Mouse (Mus musculus) layer of hippocampus, adult 11-12 months (tissue): ENCODE results near the gene Plxna2.

Experiments used
- DNase-seq: peaks from one replicate; pipeline ENCODE4 v3.0.0; 2022; ENCODE audit warnings: low spot score

Plxna2 gene

GRCm38 (mm10) chr1:194660426-194661119, 42.6 kb downstream of the Plxna2 start:
- no peak for DNase-seq

GRCm38 (mm10) chr1:194663021-194663420, 45.0 kb downstream of the Plxna2 start:
- DNase-seq: no peak

- no peak for DNase-seq
Measured at GRCm38 (mm10) chr1:194665715-194666114, 47.7 kb downstream of the Plxna2 start.

- DNase-seq: no peak
Measured at GRCm38 (mm10) chr1:194671783-194672524, 53.9 kb downstream of the Plxna2 start.

- DNase-seq: no peak
Measured at GRCm38 (mm10) chr1:194672525-194672894, 54.5 kb downstream of the Plxna2 start.

GRCm38 (mm10) chr1:194673229-194673628, 55.2 kb downstream of the Plxna2 start:
- no peak for DNase-seq

- DNase-seq: peak; percentile 25
Measured at GRCm38 (mm10) chr1:194675106-194675890, 57.3 kb downstream of the Plxna2 start.

- no peak for DNase-seq
Measured at GRCm38 (mm10) chr1:194675891-194676200, 57.8 kb downstream of the Plxna2 start.

GRCm38 (mm10) chr1:194677878-194678277, 59.9 kb downstream of the Plxna2 start:
- DNase-seq: no peak

- no peak for DNase-seq
Measured at GRCm38 (mm10) chr1:194679147-194679546, 61.1 kb downstream of the Plxna2 start.

GRCm38 (mm10) chr1:194680136-194680535, 62.1 kb downstream of the Plxna2 start:
- no peak for DNase-seq

GRCm38 (mm10) chr1:194682021-194682420, 64.0 kb downstream of the Plxna2 start:
- DNase-seq: peak; percentile 87

- no peak for DNase-seq
Measured at GRCm38 (mm10) chr1:194683132-194683531, 65.1 kb downstream of the Plxna2 start.

- DNase-seq: no peak
Measured at GRCm38 (mm10) chr1:194685896-194686295, 67.9 kb downstream of the Plxna2 start.

GRCm38 (mm10) chr1:194687746-194688145, 69.7 kb downstream of the Plxna2 start:
- no peak for DNase-seq

- DNase-seq: no peak
Measured at GRCm38 (mm10) chr1:194688161-194688560, 70.1 kb downstream of the Plxna2 start.

GRCm38 (mm10) chr1:194693063-194693462, 75.0 kb downstream of the Plxna2 start:
- no peak for DNase-seq

- DNase-seq: no peak
Measured at GRCm38 (mm10) chr1:194693488-194693887, 75.5 kb downstream of the Plxna2 start.

GRCm38 (mm10) chr1:194694805-194695204, 76.8 kb downstream of the Plxna2 start:
- DNase-seq: no peak

- DNase-seq: no peak
Measured at GRCm38 (mm10) chr1:194697439-194697838, 79.4 kb downstream of the Plxna2 start.

- no peak for DNase-seq
Measured at GRCm38 (mm10) chr1:194699321-194699720, 81.3 kb downstream of the Plxna2 start.

- peak; percentile 18 for DNase-seq
Measured at GRCm38 (mm10) chr1:194703235-194703634, 85.2 kb downstream of the Plxna2 start.
